Mouse (Mus musculus) MEL (cell line): Measurements from ENCODE around the gene Sort1.
"Not testable (repeated sequence)": the region's sequence is repeated elsewhere in the genome, so short reads cannot be mapped to it uniquely, and the experiment has no call there.

ENCODE experiments used
- CTCF ChIP-seq, 3 experiments: IDR thresholded peaks in 2 of 3; conservative IDR thresholded peaks in 1 of 3; 2 replicates each; pipeline ENCODE4 v1.5.1; 2011 to 2012; ENCODE audit warnings: low read length in 3 of 3, low read depth in 2 of 3, mild to moderate bottlenecking in 2 of 3, improper control_type of control experiment in 1 of 3, inconsistent platforms in 1 of 3, mixed read lengths in 1 of 3, moderate library complexity in 1 of 3; ENCODE audit not compliant: control insufficient read depth in 1 of 3, insufficient read depth in 1 of 3, poor library complexity in 1 of 3, severe bottlenecking in 1 of 3
- TAL1 ChIP-seq: IDR thresholded peaks from 2 replicates; pipeline ENCODE4 v1.6.1; 2012; ENCODE audit warnings: mild to moderate bottlenecking, inconsistent platforms, low read length, moderate library complexity, mixed read lengths
- TBP ChIP-seq: IDR thresholded peaks from 2 replicates; pipeline ENCODE4 v1.8.0; 2011; ENCODE audit warnings: low read depth, low read length, improper control_type of control experiment
- USF1 ChIP-seq: IDR thresholded peaks from 2 replicates; pipeline ENCODE4 v1.6.1; 2014; ENCODE audit warnings: low read depth, mild to moderate bottlenecking, inconsistent platforms, low read length, improper control_type of control experiment, moderate library complexity

DNA sequence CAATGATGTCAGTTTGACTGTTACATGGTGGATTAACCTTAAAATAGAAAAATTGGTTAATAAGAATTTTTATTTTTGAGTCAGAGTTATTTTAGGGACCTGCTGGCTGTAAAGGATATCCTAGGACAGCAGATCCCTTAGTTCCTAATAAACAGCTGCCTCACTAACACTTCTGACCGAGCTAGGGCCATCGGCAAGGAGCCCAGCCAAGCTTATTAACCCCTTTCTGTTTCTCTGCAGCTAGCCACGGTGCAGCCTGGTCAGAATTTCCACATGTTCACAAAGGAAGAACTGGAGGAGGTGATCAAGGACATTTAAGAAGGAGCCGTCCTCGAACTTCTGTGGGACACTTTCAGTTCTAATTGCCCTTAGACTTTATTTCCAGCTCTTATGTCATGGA, 4.4 kb upstream of the Sort1 start:
- TF ChIP-seq USF1; TBP; TAL1; CTCF (IDR thresholded peaks at IDR 0.05 in 2 of 3, conservative IDR thresholded peaks at IDR 0.05 in 1 of 3; ENCODE audit: control insufficient read depth in 1 of 3, insufficient read depth in 1 of 3, low read depth in 2 of 3, low read length in 3 of 3, poor library complexity in 1 of 3, severe bottlenecking in 1 of 3): not testable (repeated sequence)
